Mouse (Mus musculus): Measurements from ENCODE around the gene Bach2. TPM values are rescaled to one million over a fixed set of nuclear protein-coding genes. Genes with fewer than 3 reads are reported as not detected.

The Bach2 gene
- polyA plus RNA-seq, 2 experiments: 0.45 to 0.67 TPM

- Histone ChIP-seq H3K27ac (no peak overlapping the region), H3K4me2 (ENCODE audit: low read depth) (no peak overlapping the region), H3K4me1 (replicated peaks; ENCODE audit: control insufficient read depth in 2 of 2, insufficient read depth in 2 of 2, low read length in 1 of 2) (peaks cover 2 to 37% of the 10 kb centered on the region in 2 experiments; a peak in 3 of 4 replicates), H3K27me3 (ENCODE audit: control insufficient read depth, insufficient read depth, low read length) (no peaks in the 10 kb centered on the region), H3K36me3 (replicated peaks; ENCODE audit: control insufficient read depth, insufficient read depth, low read depth) (no peaks in the 10 kb centered on the region), H3K9me3 (ENCODE audit: control insufficient read depth, low read length) (no peaks in the 10 kb centered on the region), H3K9ac (replicated peaks) (no peak overlapping the region), H3K4me3 (ENCODE audit: insufficient read depth in 1 of 2, low read depth in 2 of 2, low read length in 2 of 2) (no peak overlapping the region)
- 4% methylated on average over 6 of the region's 6 CpGs for WGBS (ENCODE audit: insufficient replicate concordance)
- peak; percentile 59 for ATAC-seq (ENCODE audit: insufficient read depth)
- TF ChIP-seq EP300 (IDR thresholded peaks at IDR 0.05; ENCODE audit: low read depth) (no peak), CTCF (IDR thresholded peaks at IDR 0.05; ENCODE audit: low read depth) (peak; percentile 97)
- peak; percentile 55 to 67 (median 59) for DNase-seq (ENCODE audit: low read depth in 3 of 3, low spot score in 3 of 3)
These were observed 9.6 kb downstream of the Bach2 start for GRCm38 (mm10) chr4:32248236-32248635.

GRCm38 (mm10) chr4:32248990-32249393 lies 10.4 kb downstream of the Bach2 start:
- peaks cover 2 to 37% of the 10 kb centered on the region in 2 experiments; a peak in 3 of 4 replicates for H3K4me1 ChIP-seq (replicated peaks; ENCODE audit: control insufficient read depth in 2 of 2, insufficient read depth in 2 of 2, low read length in 1 of 2)
- no peak overlapping the region for H3K4me3 ChIP-seq (ENCODE audit: insufficient read depth in 1 of 2, low read depth in 2 of 2, low read length in 2 of 2)
- no peaks in the 10 kb centered on the region for H3K36me3 ChIP-seq (replicated peaks; ENCODE audit: control insufficient read depth, insufficient read depth, low read depth)
- no peak for DNase-seq (ENCODE audit: low read depth in 3 of 3, low spot score in 3 of 3)
- H3K9ac ChIP-seq (replicated peaks): no peak overlapping the region
- H3K27me3 ChIP-seq (ENCODE audit: control insufficient read depth, insufficient read depth, low read length): no peaks in the 10 kb centered on the region
- TF ChIP-seq CTCF (IDR thresholded peaks at IDR 0.05; ENCODE audit: low read depth) (no peak), EP300 (IDR thresholded peaks at IDR 0.05; ENCODE audit: low read depth) (no peak)
- H3K9me3 ChIP-seq (ENCODE audit: control insufficient read depth, low read length): no peaks in the 10 kb centered on the region
- WGBS (ENCODE audit: insufficient replicate concordance): 11% methylated on average over 9 of the region's 9 CpGs
- no peak overlapping the region; the same call in 1 of the 2 replicates for H3K4me2 ChIP-seq (ENCODE audit: low read depth)
- H3K27ac ChIP-seq: no peak overlapping the region
- ATAC-seq (ENCODE audit: insufficient read depth): no peak

GRCm38 (mm10) chr4:32249748-32250332 lies 11.2 kb downstream of the Bach2 start:
- Histone ChIP-seq H3K36me3 (replicated peaks; ENCODE audit: control insufficient read depth, insufficient read depth, low read depth) (no peaks in the 10 kb centered on the region), H3K27ac (no peak overlapping the region), H3K9ac (replicated peaks) (peak overlapping the region; percentile 49; the same call in 1 of the 2 replicates), H3K4me2 (ENCODE audit: low read depth) (peak overlapping the region; percentile 73), H3K27me3 (ENCODE audit: control insufficient read depth, insufficient read depth, low read length) (no peaks in the 10 kb centered on the region), H3K4me1 (replicated peaks; ENCODE audit: control insufficient read depth in 2 of 2, insufficient read depth in 2 of 2, low read length in 1 of 2) (peaks cover 2 to 37% of the 10 kb centered on the region in 2 experiments; a peak in 3 of 4 replicates), H3K4me3 (ENCODE audit: insufficient read depth in 1 of 2, low read depth in 2 of 2, low read length in 2 of 2) (peak overlapping the region; percentile 46 to 51), H3K9me3 (ENCODE audit: control insufficient read depth, low read length) (no peaks in the 10 kb centered on the region)
- ATAC-seq (ENCODE audit: insufficient read depth) (peak; percentile 26; the same call in 1 of the 2 replicates), DNase-seq (ENCODE audit: low read depth in 3 of 3, low spot score in 3 of 3) (no peak)
- 53% methylated on average over 15 of the region's 15 CpGs for WGBS (ENCODE audit: insufficient replicate concordance)
- no peak for TF ChIP-seq EP300 (IDR thresholded peaks at IDR 0.05; ENCODE audit: low read depth)
- TF ChIP-seq CTCF (IDR thresholded peaks at IDR 0.05; ENCODE audit: low read depth): no peak

GRCm38 (mm10) chr4:32250333-32251004 lies 11.9 kb downstream of the Bach2 start:
- ATAC-seq (ENCODE audit: insufficient read depth): peak; percentile 42; the same call in 1 of the 2 replicates
- H3K4me2 ChIP-seq (ENCODE audit: low read depth): peak overlapping the region; percentile 73
- H3K27me3 ChIP-seq (ENCODE audit: control insufficient read depth, insufficient read depth, low read length): no peaks in the 10 kb centered on the region
- H3K27ac ChIP-seq: no peak overlapping the region
- H3K9me3 ChIP-seq (ENCODE audit: control insufficient read depth, low read length): no peaks in the 10 kb centered on the region
- H3K9ac ChIP-seq (replicated peaks): peak overlapping the region; percentile 49
- TF ChIP-seq EP300 (IDR thresholded peaks at IDR 0.05; ENCODE audit: low read depth): no peak
- no peak for TF ChIP-seq CTCF (IDR thresholded peaks at IDR 0.05; ENCODE audit: low read depth)
- WGBS (ENCODE audit: insufficient replicate concordance): 2% methylated on average over 16 of the region's 16 CpGs
- peaks cover 2 to 35% of the 10 kb centered on the region in 2 experiments; a peak in 3 of 4 replicates for H3K4me1 ChIP-seq (replicated peaks; ENCODE audit: control insufficient read depth in 2 of 2, insufficient read depth in 2 of 2, low read length in 1 of 2)
- no peaks in the 10 kb centered on the region for H3K36me3 ChIP-seq (replicated peaks; ENCODE audit: control insufficient read depth, insufficient read depth, low read depth)
- H3K4me3 ChIP-seq (ENCODE audit: insufficient read depth in 1 of 2, low read depth in 2 of 2, low read length in 2 of 2): peak overlapping the region; percentile 46 to 51
- no peak for DNase-seq (ENCODE audit: low read depth in 3 of 3, low spot score in 3 of 3)

- Histone ChIP-seq H3K36me3 (replicated peaks; ENCODE audit: control insufficient read depth, insufficient read depth, low read depth) (no peaks in the 10 kb centered on the region), H3K4me3 (ENCODE audit: insufficient read depth in 1 of 2, low read depth in 2 of 2, low read length in 2 of 2) (peak overlapping the region; percentile 46 to 51; a peak in 3 of 4 replicates), H3K9ac (replicated peaks) (peak overlapping the region; percentile 49; the same call in 1 of the 2 replicates), H3K9me3 (ENCODE audit: control insufficient read depth, low read length) (no peaks in the 10 kb centered on the region), H3K4me1 (replicated peaks; ENCODE audit: control insufficient read depth in 2 of 2, insufficient read depth in 2 of 2, low read length in 1 of 2) (peaks cover 2 to 34% of the 10 kb centered on the region in 2 experiments; a peak in 3 of 4 replicates), H3K27ac (no peak overlapping the region), H3K4me2 (ENCODE audit: low read depth) (peak overlapping the region; percentile 73), H3K27me3 (ENCODE audit: control insufficient read depth, insufficient read depth, low read length) (no peaks in the 10 kb centered on the region)
- 3% methylated on average over 8 of the region's 8 CpGs for WGBS (ENCODE audit: insufficient replicate concordance)
- no peak for TF ChIP-seq CTCF (IDR thresholded peaks at IDR 0.05; ENCODE audit: low read depth)
- no peak for TF ChIP-seq EP300 (IDR thresholded peaks at IDR 0.05; ENCODE audit: low read depth)
- no peak for DNase-seq (ENCODE audit: low read depth in 3 of 3, low spot score in 3 of 3)
- peak; percentile 29; the same call in 1 of the 2 replicates for ATAC-seq (ENCODE audit: insufficient read depth)
These were observed 12.4 kb downstream of the Bach2 start for GRCm38 (mm10) chr4:32251005-32251365.
